Mouse (Mus musculus) layer of hippocampus, adult 2 months (tissue): ENCODE data around the gene Kctd17. TPM values are rescaled to one million over a fixed set of nuclear protein-coding genes. Genes with fewer than 3 reads are reported as not detected.

Experiments used
- DNase-seq, 2 experiments: peaks; one replicate each; pipeline ENCODE4 v3.0.0; 2022; ENCODE audit warnings: low spot score in 2 of 2
- H3K27ac ChIP-seq: fragments of 200-600 bp; 2 replicates; pipeline ENCODE4 v1.8.1; 2022
- H3K4me3 ChIP-seq: fragments of 200-600 bp; 2 replicates; pipeline ENCODE4 v1.8.1; 2022; ENCODE audit warnings: mild to moderate bottlenecking
- CTCF ChIP-seq: fragments of 200-600 bp; conservative IDR thresholded peaks from 2 replicates; pipeline ENCODE4 v1.8.1; 2022; ENCODE audit warnings: antibody characterized with exemption, mild to moderate bottlenecking, moderate library complexity
- total RNA-seq, 2 experiments: library from RNA; stranded (reverse); gene quantifications; 2 replicates each; pipeline ENCODE4 v1.2.3; 2021

Kctd17 gene
- total RNA-seq, 2 experiments from 2014 or later, result 263 to 271 TPM

GRCm38 (mm10) chr15:78466809-78467208 is 38.4 kb downstream of the Kctd17 start:
- Histone ChIP-seq H3K27ac (no peak overlapping the region), H3K4me3 (no peak overlapping the region)
- peak; percentile 49 for TF ChIP-seq CTCF
- DNase-seq, result no peak

- H3K27ac ChIP-seq, result no peak overlapping the region
- DNase-seq, result no peak
- no peak overlapping the region for H3K4me3 ChIP-seq
- TF ChIP-seq CTCF, result no peak
Measured at GRCm38 (mm10) chr15:78467570-78467969, 39.2 kb downstream of the Kctd17 start.

GRCm38 (mm10) chr15:78468379-78468937 is 40.1 kb downstream of the Kctd17 start, which contains the start of gene Tmprss6:
Gene Tmprss6, minus strand, starts transcription at chr15:78468634.
- no peak for DNase-seq
- Histone ChIP-seq H3K27ac (no peak within 1 kb of the TSS), H3K4me3 (no peak within 1 kb of the TSS)
- no peak for TF ChIP-seq CTCF

- no peak for TF ChIP-seq CTCF
- no peak overlapping the region for H3K4me3 ChIP-seq
- H3K27ac ChIP-seq, result no peak overlapping the region
- DNase-seq, result no peak
Measured at GRCm38 (mm10) chr15:78470495-78471276, 42.3 kb downstream of the Kctd17 start.

GRCm38 (mm10) chr15:78471902-78472301 is 43.5 kb downstream of the Kctd17 start:
- TF ChIP-seq CTCF, result no peak
- Histone ChIP-seq H3K27ac (no peak overlapping the region), H3K4me3 (no peak overlapping the region)
- DNase-seq, result no peak

GRCm38 (mm10) chr15:78473442-78473841 is 45.1 kb downstream of the Kctd17 start:
- DNase-seq, result no peak
- Histone ChIP-seq H3K27ac (no peak overlapping the region), H3K4me3 (no peak overlapping the region)
- no peak for TF ChIP-seq CTCF

- TF ChIP-seq CTCF, result no peak
- Histone ChIP-seq H3K27ac (no peak overlapping the region), H3K4me3 (no peak overlapping the region)
- DNase-seq, result no peak
Measured at GRCm38 (mm10) chr15:78475604-78476031, 47.3 kb downstream of the Kctd17 start.

GRCm38 (mm10) chr15:78476878-78477277 is 48.5 kb downstream of the Kctd17 start:
- DNase-seq, result no peak
- Histone ChIP-seq H3K4me3 (no peak overlapping the region), H3K27ac (no peak overlapping the region)
- no peak for TF ChIP-seq CTCF

- no peak overlapping the region for H3K27ac ChIP-seq
- no peak for TF ChIP-seq CTCF
- DNase-seq, result no peak
- no peak overlapping the region for H3K4me3 ChIP-seq
Measured at GRCm38 (mm10) chr15:78478073-78478472, 49.7 kb downstream of the Kctd17 start.

- no peak for TF ChIP-seq CTCF
- DNase-seq, result no peak
- H3K4me3 ChIP-seq, result no peak overlapping the region
- H3K27ac ChIP-seq, result no peak overlapping the region
Measured at GRCm38 (mm10) chr15:78479470-78479869, 51.1 kb downstream of the Kctd17 start.

- H3K27ac ChIP-seq, result no peak overlapping the region
- no peak for DNase-seq
- no peak for TF ChIP-seq CTCF
Measured at GRCm38 (mm10) chr15:78480111-78480510, 51.7 kb downstream of the Kctd17 start.

GRCm38 (mm10) chr15:78480991-78481390 is 52.6 kb downstream of the Kctd17 start:
- no peak for DNase-seq
- H3K4me3 ChIP-seq, result no peak overlapping the region
- no peak overlapping the region for H3K27ac ChIP-seq
- TF ChIP-seq CTCF, result no peak

More at GRCm38 (mm10) chr15:78480111-78480510, 51.7 kb downstream of the Kctd17 start:
- no peak overlapping the region for H3K4me3 ChIP-seq

GRCm38 (mm10) chr15:78481448-78482000 is 53.2 kb downstream of the Kctd17 start:
- DNase-seq, result no peak
- Histone ChIP-seq H3K4me3 (no peak overlapping the region), H3K27ac (no peak overlapping the region)
- TF ChIP-seq CTCF, result peak; percentile 32

GRCm38 (mm10) chr15:78482518-78482917 is 54.2 kb downstream of the Kctd17 start:
- Histone ChIP-seq H3K27ac (no peak overlapping the region), H3K4me3 (no peak overlapping the region)
- DNase-seq, result no peak
- TF ChIP-seq CTCF, result no peak
